Mouse (Mus musculus): Measurements from ENCODE around the gene Ppfibp1. TPM values are rescaled to one million over a fixed set of nuclear protein-coding genes. Genes with fewer than 3 reads are reported as not detected.
A peak's percentile ranks its signal among the peaks of the same experiment; 100 is the strongest.

Gene Ppfibp1
- 56.6 and 57.9 TPM in 2 replicates for polyA plus RNA-seq (2015; fragmentation: Nextera tagmentation; extraction: Ambion mirVana)

- Histone ChIP-seq H3K27ac (peak within 1 kb of the TSS; percentile 74), H3K4me3 (peak within 1 kb of the TSS; percentile 83), H3K36me3 (no peaks in the 10 kb centered on the region), H3K9ac (peak within 1 kb of the TSS; percentile 89), H3K27me3 (no peaks in the 10 kb centered on the region), H3K9me3 (no peaks in the 10 kb centered on the region), H3K4me2 (peak within 1 kb of the TSS; percentile 77), H3K4me1 (peaks cover 53% of the 10 kb centered on the region)
- ATAC-seq (ENCODE audit: insufficient number of reproducible peaks, insufficient read depth, low FRiP score, low TSS enrichment, low read depth), result peak; percentile 90
- under 1% methylated on average over 80 of the region's 80 CpGs for WGBS
These were observed at the start of gene Ppfibp1 for GRCm38 (mm10) chr6:146887958-146888659. Ppfibp1 (plus strand) TSS chr6:146888487.

GRCm38 (mm10) chr6:146838863-146839262, 49.4 kb upstream of the Ppfibp1 start:
- H3K27ac ChIP-seq, result no peak overlapping the region
- H3K4me2 ChIP-seq, result no peak overlapping the region
- peaks cover 6% of the 10 kb centered on the region; the same call in 1 of the 2 replicates for H3K4me1 ChIP-seq
- 87% methylated on average over 4 of the region's 4 CpGs for WGBS
- ATAC-seq (ENCODE audit: insufficient number of reproducible peaks, insufficient read depth, low FRiP score, low TSS enrichment, low read depth), result no peak
- no peaks in the 10 kb centered on the region for H3K27me3 ChIP-seq
- no peak overlapping the region for H3K4me3 ChIP-seq
- H3K9ac ChIP-seq, result no peak overlapping the region
- H3K9me3 ChIP-seq, result no peaks in the 10 kb centered on the region
- H3K36me3 ChIP-seq, result no peaks in the 10 kb centered on the region

- Histone ChIP-seq H3K4me1 (0 out of 2 replicates have a peak, but pooled peaks cover 6% of the 10 kb centered on the region), H3K9me3 (no peaks in the 10 kb centered on the region), H3K4me3 (no peak overlapping the region), H3K9ac (no peak overlapping the region), H3K36me3 (no peaks in the 10 kb centered on the region), H3K27me3 (no peaks in the 10 kb centered on the region), H3K4me2 (no peak overlapping the region), H3K27ac (no peak overlapping the region)
- 82% methylated on average over 6 of the region's 6 CpGs for WGBS
- no peak for ATAC-seq (ENCODE audit: insufficient number of reproducible peaks, insufficient read depth, low FRiP score, low TSS enrichment, low read depth)
These were observed 43.4 kb upstream of the Ppfibp1 start for GRCm38 (mm10) chr6:146844867-146845266.

- WGBS, result 75% methylated on average over 5 of the region's 5 CpGs
- no peaks in the 10 kb centered on the region for H3K9me3 ChIP-seq
- no peaks in the 10 kb centered on the region for H3K27me3 ChIP-seq
- no peak overlapping the region for H3K4me2 ChIP-seq
- 0 out of 2 replicates have a peak, but pooled peaks cover 6% of the 10 kb centered on the region for H3K4me1 ChIP-seq
- no peak for ATAC-seq (ENCODE audit: insufficient number of reproducible peaks, insufficient read depth, low FRiP score, low TSS enrichment, low read depth)
- H3K9ac ChIP-seq, result no peak overlapping the region
- H3K36me3 ChIP-seq, result no peaks in the 10 kb centered on the region
- H3K27ac ChIP-seq, result no peak overlapping the region
- no peak overlapping the region for H3K4me3 ChIP-seq
These were observed 42.9 kb upstream of the Ppfibp1 start for GRCm38 (mm10) chr6:146845347-146845746.

- Histone ChIP-seq H3K27me3 (no peaks in the 10 kb centered on the region), H3K36me3 (no peaks in the 10 kb centered on the region), H3K9me3 (no peaks in the 10 kb centered on the region), H3K4me2 (no peak overlapping the region), H3K4me1 (0 out of 2 replicates have a peak, but pooled peaks cover 6% of the 10 kb centered on the region), H3K27ac (no peak overlapping the region), H3K4me3 (no peak overlapping the region), H3K9ac (no peak overlapping the region)
- ATAC-seq (ENCODE audit: insufficient number of reproducible peaks, insufficient read depth, low FRiP score, low TSS enrichment, low read depth), result no peak
- WGBS, result 83% methylated on average over 15 of the region's 15 CpGs
These were observed 42.1 kb upstream of the Ppfibp1 start for GRCm38 (mm10) chr6:146845961-146846750.

GRCm38 (mm10) chr6:146847402-146847801, 40.9 kb upstream of the Ppfibp1 start:
- H3K4me3 ChIP-seq, result no peak overlapping the region
- H3K4me2 ChIP-seq, result no peak overlapping the region
- no peaks in the 10 kb centered on the region for H3K9me3 ChIP-seq
- no peaks in the 10 kb centered on the region for H3K27me3 ChIP-seq
- 75% methylated on average over 3 of the region's 3 CpGs for WGBS
- H3K36me3 ChIP-seq, result no peaks in the 10 kb centered on the region
- no peak overlapping the region for H3K9ac ChIP-seq
- no peak for ATAC-seq (ENCODE audit: insufficient number of reproducible peaks, insufficient read depth, low FRiP score, low TSS enrichment, low read depth)
- peaks cover 8% of the 10 kb centered on the region for H3K4me1 ChIP-seq
- no peak overlapping the region for H3K27ac ChIP-seq

GRCm38 (mm10) chr6:146848281-146848680, 40.0 kb upstream of the Ppfibp1 start:
- ATAC-seq (ENCODE audit: insufficient number of reproducible peaks, insufficient read depth, low FRiP score, low TSS enrichment, low read depth), result no peak
- no peak overlapping the region for H3K4me2 ChIP-seq
- H3K27ac ChIP-seq, result no peak overlapping the region
- no peak overlapping the region for H3K9ac ChIP-seq
- H3K4me3 ChIP-seq, result no peak overlapping the region
- no peaks in the 10 kb centered on the region for H3K9me3 ChIP-seq
- peaks cover 17% of the 10 kb centered on the region for H3K4me1 ChIP-seq
- H3K27me3 ChIP-seq, result no peaks in the 10 kb centered on the region
- no peaks in the 10 kb centered on the region for H3K36me3 ChIP-seq
- 89% methylated on average over 3 of the region's 3 CpGs for WGBS

- ATAC-seq (ENCODE audit: insufficient number of reproducible peaks, insufficient read depth, low FRiP score, low TSS enrichment, low read depth), result no peak
- no peaks in the 10 kb centered on the region for H3K36me3 ChIP-seq
- no peak within 1 kb of the TSS for H3K4me3 ChIP-seq
- H3K27me3 ChIP-seq, result no peaks in the 10 kb centered on the region
- H3K4me2 ChIP-seq, result no peak within 1 kb of the TSS
- no peaks in the 10 kb centered on the region for H3K9me3 ChIP-seq
- 76% methylated on average over 4 of the region's 4 CpGs for WGBS
- peaks cover 25% of the 10 kb centered on the region for H3K4me1 ChIP-seq
- H3K27ac ChIP-seq, result no peak within 1 kb of the TSS
- H3K9ac ChIP-seq, result no peak within 1 kb of the TSS
These were observed 38.2 kb upstream of the Ppfibp1 start, which contains the start of gene Smco2 for GRCm38 (mm10) chr6:146850050-146850449. Smco2 (plus strand) TSS chr6:146850104.

- Histone ChIP-seq H3K27me3 (no peaks in the 10 kb centered on the region), H3K27ac (no peak overlapping the region), H3K4me1 (peaks cover 21% of the 10 kb centered on the region), H3K9ac (no peak overlapping the region), H3K36me3 (no peaks in the 10 kb centered on the region), H3K4me2 (no peak overlapping the region), H3K9me3 (no peaks in the 10 kb centered on the region), H3K4me3 (no peak overlapping the region)
- 47% methylated on average over 3 of the region's 3 CpGs for WGBS
- no peak for ATAC-seq (ENCODE audit: insufficient number of reproducible peaks, insufficient read depth, low FRiP score, low TSS enrichment, low read depth)
These were observed 36.4 kb upstream of the Ppfibp1 start for GRCm38 (mm10) chr6:146851916-146852315.

- Histone ChIP-seq H3K27ac (no peak overlapping the region), H3K4me1 (peaks cover 18% of the 10 kb centered on the region), H3K27me3 (no peaks in the 10 kb centered on the region), H3K9ac (no peak overlapping the region), H3K36me3 (no peaks in the 10 kb centered on the region), H3K9me3 (no peaks in the 10 kb centered on the region), H3K4me2 (no peak overlapping the region), H3K4me3 (no peak overlapping the region)
- 56% methylated on average over 4 of the region's 4 CpGs for WGBS
- ATAC-seq (ENCODE audit: insufficient number of reproducible peaks, insufficient read depth, low FRiP score, low TSS enrichment, low read depth), result no peak
These were observed 35.5 kb upstream of the Ppfibp1 start for GRCm38 (mm10) chr6:146852739-146853138.

- no peak for ATAC-seq (ENCODE audit: insufficient number of reproducible peaks, insufficient read depth, low FRiP score, low TSS enrichment, low read depth)
- Histone ChIP-seq H3K9ac (no peak overlapping the region), H3K36me3 (no peaks in the 10 kb centered on the region), H3K9me3 (no peaks in the 10 kb centered on the region), H3K27ac (no peak overlapping the region), H3K27me3 (no peaks in the 10 kb centered on the region), H3K4me3 (no peak overlapping the region), H3K4me2 (no peak overlapping the region), H3K4me1 (peaks cover 18% of the 10 kb centered on the region)
- 92% methylated on average over 9 of the region's 9 CpGs for WGBS
These were observed 33.1 kb upstream of the Ppfibp1 start for GRCm38 (mm10) chr6:146855185-146855584.

- Histone ChIP-seq H3K4me1 (peaks cover 17% of the 10 kb centered on the region), H3K9ac (no peak overlapping the region), H3K36me3 (no peaks in the 10 kb centered on the region), H3K9me3 (no peaks in the 10 kb centered on the region), H3K4me2 (no peak overlapping the region), H3K27me3 (no peaks in the 10 kb centered on the region), H3K27ac (no peak overlapping the region), H3K4me3 (no peak overlapping the region)
- no peak for ATAC-seq (ENCODE audit: insufficient number of reproducible peaks, insufficient read depth, low FRiP score, low TSS enrichment, low read depth)
- WGBS, result 89% methylated on average over 2 of the region's 2 CpGs
These were observed 30.9 kb upstream of the Ppfibp1 start for GRCm38 (mm10) chr6:146857386-146857785.

All from embryonic facial prominence, embryonic 13.5 days (tissue).